Mouse (Mus musculus) thymus, adult 2 months (tissue): ENCODE results near the gene D130040H23Rik. TPM values are rescaled to one million over a fixed set of nuclear protein-coding genes. Genes with fewer than 3 reads are reported as not detected.
A peak's percentile ranks its signal among the peaks of the same experiment; 100 is the strongest.
"Not testable (repeated sequence)": the region's sequence is repeated elsewhere in the genome, so short reads cannot be mapped to it uniquely, and the experiment has no call there.

Experiments
- DNase-seq: peaks from one replicate; pipeline ENCODE4 v3.0.0; 2021
- H3K27ac ChIP-seq: fragments of 200-500 bp; 2 replicates; pipeline ENCODE4 v1.5.1; 2012; ENCODE audit warnings: low read length, control low read depth; ENCODE audit not compliant: control insufficient read depth, insufficient read depth
- H3K27me3 ChIP-seq: fragments of 200-500 bp; 2 replicates; pipeline ENCODE4 v1.6.1; 2012; ENCODE audit warnings: mild to moderate bottlenecking, low read length, moderate library complexity, mixed read lengths; ENCODE audit not compliant: control insufficient read depth, insufficient read depth
- H3K36me3 ChIP-seq: fragments of 200-500 bp; 2 replicates; pipeline ENCODE4 v1.6.1; 2012; ENCODE audit warnings: mild to moderate bottlenecking, low read length, moderate library complexity; ENCODE audit not compliant: control insufficient read depth, insufficient read depth
- H3K4me1 ChIP-seq: fragments of 200-500 bp; replicated peaks from 2 replicates; pipeline ENCODE4 v1.6.1; 2012; ENCODE audit warnings: low read length; ENCODE audit not compliant: control insufficient read depth, insufficient read depth
- H3K4me3 ChIP-seq: fragments of 200-500 bp; 2 replicates; pipeline ENCODE4 v1.5.1; 2012; ENCODE audit warnings: mild to moderate bottlenecking, low read length, control low read depth, moderate library complexity; ENCODE audit not compliant: control insufficient read depth, insufficient read depth
- CTCF ChIP-seq: fragments of 200-500 bp; IDR thresholded peaks from 2 replicates; pipeline ENCODE4 v1.5.1; 2012; ENCODE audit warnings: mild to moderate bottlenecking, control low read depth, low read length, moderate library complexity, borderline replicate concordance; ENCODE audit not compliant: control insufficient read depth, poor library complexity, insufficient read depth; ENCODE audit errors: extremely low read depth
- POLR2A ChIP-seq: fragments of 200-500 bp; IDR thresholded peaks from 2 replicates; pipeline ENCODE4 v1.6.1; 2012; ENCODE audit warnings: mild to moderate bottlenecking, low read length, control low read depth, moderate library complexity; ENCODE audit not compliant: control insufficient read depth, poor library complexity, insufficient read depth; ENCODE audit errors: extremely low read depth
- WGBS: fragments of 180-500 bp; shearing (Covaris S2); methylation state at CpG from one replicate; pipeline ENCODE4 v1.1.7; 2018; 5-methylcytosine and 5-hydroxymethylcytosine counted together
- polyA plus RNA-seq: library from polyadenylated mRNA; depleted of rRNA; stranded (reverse); fragments of >200 nt; gene quantifications from 2 replicates; pipeline ENCODE4 v1.2.3, GENCODE M21; 2012; rRNA removed

D130040H23Rik gene
- polyA plus RNA-seq, 1 experiment: 1.00 TPM

GRCm38 (mm10) chr8:69328301-69329288 lies 57.7 kb downstream of the D130040H23Rik start:
- H3K27me3 ChIP-seq: no peaks in the 10 kb centered on the region
- no peaks in the 10 kb centered on the region for H3K36me3 ChIP-seq
- peak overlapping the region; percentile 30; the same call in 1 of the 2 replicates for H3K4me3 ChIP-seq
- H3K4me1 ChIP-seq: peaks cover 3% of the 10 kb centered on the region
- DNase-seq: peak; percentile 79
- no peak overlapping the region for H3K27ac ChIP-seq
- 6% methylated on average over 24 of the region's 24 CpGs for WGBS
- no peak for TF ChIP-seq CTCF
- TF ChIP-seq POLR2A: no peak

DNA sequence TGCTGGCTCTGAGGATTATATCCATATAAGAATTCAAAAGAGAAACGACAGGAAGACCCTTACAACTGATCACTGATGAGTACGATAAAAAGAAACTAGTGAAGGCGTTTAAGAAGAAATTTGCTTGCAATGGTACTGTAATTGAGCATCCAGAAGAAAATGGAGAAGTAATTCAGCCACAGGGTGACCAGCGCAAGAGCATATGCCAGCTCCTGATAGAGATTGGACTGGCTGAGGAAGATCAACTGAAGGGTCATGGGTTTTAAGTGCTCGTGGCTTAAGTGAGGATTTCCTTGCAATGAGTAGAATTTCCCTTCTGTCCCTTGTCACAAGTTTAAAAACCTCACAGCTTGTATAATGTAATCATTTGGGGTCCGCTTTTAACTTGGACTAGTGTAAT lies 58.4 kb downstream of the D130040H23Rik start:
- DNase-seq, H3K4me1 ChIP-seq, H3K36me3 ChIP-seq, H3K27ac ChIP-seq, H3K27me3 ChIP-seq: not testable (repeated sequence)
- peak overlapping the region; percentile 30; the same call in 1 of the 2 replicates for H3K4me3 ChIP-seq
- 25% methylated on average over 6 of the region's 6 CpGs for WGBS

Other genes starting within 250 kb of the D130040H23Rik start
- gene Zfp930, start 62.0 kb upstream of the D130040H23Rik start, polyA plus RNA-seq: 3.0 and 3.5 TPM in 2 replicates
- not detected in 2 replicates for gene Gm9495, start 182.5 kb downstream of the D130040H23Rik start, polyA plus RNA-seq